Mouse (Mus musculus) layer of hippocampus, adult 9-11 months (tissue): ENCODE measurements at regions not wholly inside any gene's neighbourhood (a gene's known extent, or its start where the extent isn't known, plus 50 kb on each side); places are given as distances from the start of the nearest gene placed in this dataset.

Source experiments
- DNase-seq: peaks from one replicate; pipeline ENCODE4 v3.0.0; 2022

DNA sequence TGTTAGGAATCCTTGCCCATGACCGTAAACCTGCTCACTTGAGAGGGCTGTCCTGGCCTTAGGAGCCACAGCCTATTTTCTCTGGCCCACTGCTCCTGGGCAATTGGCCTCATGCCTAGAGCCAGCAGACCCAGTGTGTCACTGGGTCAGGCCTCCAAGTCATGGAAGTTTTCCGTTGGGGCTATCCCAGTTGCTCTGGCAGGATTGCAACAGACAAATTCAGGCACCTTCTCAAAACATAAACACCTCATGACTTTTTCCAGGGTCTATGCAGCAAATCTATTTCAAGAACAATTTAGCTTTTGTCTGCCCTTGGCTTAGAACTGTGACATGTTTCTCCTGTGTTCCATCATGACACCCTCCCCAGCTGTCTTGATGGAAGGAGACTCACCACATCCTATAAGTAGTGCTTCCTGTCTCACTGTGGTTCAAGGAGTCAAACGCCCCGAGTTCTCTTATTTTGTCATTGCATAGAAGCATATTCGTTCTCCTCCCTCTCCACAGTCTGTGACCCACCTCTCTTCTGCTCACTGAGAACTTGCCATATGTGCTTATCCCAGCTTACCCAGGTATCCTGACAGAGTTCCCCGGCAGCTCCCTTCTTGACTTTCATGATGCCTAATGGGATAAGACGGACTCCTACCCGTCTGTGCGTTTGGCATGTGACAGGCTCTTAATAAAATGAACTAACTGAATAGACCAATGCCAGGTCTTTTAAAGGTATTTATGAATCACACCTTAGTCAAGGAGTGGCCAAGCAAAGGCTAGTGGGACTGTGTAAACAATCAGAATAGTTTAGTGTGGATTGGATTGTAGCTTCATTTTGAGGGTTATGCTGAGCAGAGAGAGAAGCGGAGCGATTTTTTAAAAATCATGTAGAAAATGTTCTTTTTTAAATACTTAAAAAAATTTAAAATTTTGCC is 108.2 kb upstream of the Serp2 start:
- no peak for DNase-seq

- no peak for DNase-seq
Observed at GRCm38 (mm10) chr14:76663816-76664215, 107.1 kb upstream of the Serp2 start.

- no peak for DNase-seq
Observed at GRCm38 (mm10) chr14:76662871-76663270, 106.2 kb upstream of the Serp2 start.

GRCm38 (mm10) chr14:76660906-76661305 is 104.2 kb upstream of the Serp2 start:
- no peak for DNase-seq

DNA sequence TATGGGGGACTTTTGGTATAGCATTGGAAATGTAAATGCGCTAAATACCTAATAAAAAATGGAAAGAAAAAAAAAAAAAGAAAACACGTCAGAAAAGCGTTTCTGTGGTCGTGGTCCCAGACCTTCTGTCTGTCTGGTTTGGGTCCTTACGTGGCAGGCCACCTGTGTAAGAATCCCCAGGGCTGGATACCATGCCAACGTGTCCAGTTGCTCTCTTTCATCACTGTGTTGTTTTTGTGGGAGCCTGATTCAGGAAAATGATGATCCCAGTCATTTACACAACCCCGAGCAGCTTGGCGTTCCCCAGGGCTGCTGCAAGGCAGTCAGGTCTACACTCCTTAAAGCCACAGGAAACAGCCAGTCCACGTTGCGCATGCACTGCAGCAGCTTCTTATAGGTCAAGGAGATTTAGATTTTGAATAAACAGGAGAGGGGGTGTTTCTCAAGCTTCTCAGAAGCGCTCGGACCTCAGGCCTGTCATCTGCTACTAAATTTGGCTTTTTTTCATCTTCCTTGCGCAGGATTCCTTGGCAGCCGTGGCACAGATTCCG is 102.3 kb upstream of the Serp2 start:
- DNase-seq: no peak

GRCm38 (mm10) chr14:76657784-76658610 is 101.3 kb upstream of the Serp2 start:
- DNase-seq: peak; percentile 40

DNA sequence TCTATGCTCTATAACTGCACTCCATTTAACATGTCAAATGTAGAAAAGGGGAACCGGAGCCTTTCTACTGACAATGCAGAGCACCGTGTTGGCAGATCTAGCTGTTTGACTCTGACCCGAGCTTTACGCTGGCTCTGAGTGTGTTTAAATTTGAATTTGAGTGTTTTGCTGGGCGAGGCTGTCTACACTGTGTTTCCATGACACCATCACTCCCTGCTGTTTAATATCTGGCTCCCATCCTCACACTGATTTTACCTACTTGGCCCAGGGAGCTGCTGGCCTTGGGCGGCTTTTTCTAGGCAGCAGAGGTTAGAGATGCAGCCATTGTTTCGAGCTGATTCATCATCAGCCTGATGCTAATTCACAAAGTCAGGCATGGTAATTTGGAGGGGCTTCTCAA is 100.7 kb upstream of the Serp2 start:
- DNase-seq: no peak

- DNase-seq: no peak
Observed at GRCm38 (mm10) chr14:76652356-76653126, 95.9 kb upstream of the Serp2 start.

- no peak for DNase-seq
Observed at GRCm38 (mm10) chr14:76651096-76651495, 94.4 kb upstream of the Serp2 start.

DNA sequence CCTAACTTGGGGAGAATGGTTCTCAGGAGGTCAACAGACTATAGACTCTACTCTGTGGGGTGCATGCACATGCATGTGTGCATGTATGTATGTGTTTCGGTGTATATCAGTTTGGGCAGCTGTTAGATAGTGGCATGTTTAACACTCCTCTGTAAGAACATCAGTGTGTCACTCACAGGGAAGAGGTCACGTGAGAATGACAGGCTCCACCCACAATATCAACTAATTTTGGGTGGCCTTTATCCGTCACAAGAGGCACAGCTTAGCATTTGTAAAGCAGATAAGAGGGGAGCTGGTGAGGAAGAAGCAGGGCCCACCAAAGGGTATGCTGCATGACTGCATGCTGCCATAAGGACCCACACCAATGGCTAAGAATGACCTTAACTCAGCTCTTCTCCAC is 93.2 kb upstream of the Serp2 start:
- no peak for DNase-seq

- DNase-seq: no peak
Observed at GRCm38 (mm10) chr14:76644716-76645115, 88.0 kb upstream of the Serp2 start.

DNA sequence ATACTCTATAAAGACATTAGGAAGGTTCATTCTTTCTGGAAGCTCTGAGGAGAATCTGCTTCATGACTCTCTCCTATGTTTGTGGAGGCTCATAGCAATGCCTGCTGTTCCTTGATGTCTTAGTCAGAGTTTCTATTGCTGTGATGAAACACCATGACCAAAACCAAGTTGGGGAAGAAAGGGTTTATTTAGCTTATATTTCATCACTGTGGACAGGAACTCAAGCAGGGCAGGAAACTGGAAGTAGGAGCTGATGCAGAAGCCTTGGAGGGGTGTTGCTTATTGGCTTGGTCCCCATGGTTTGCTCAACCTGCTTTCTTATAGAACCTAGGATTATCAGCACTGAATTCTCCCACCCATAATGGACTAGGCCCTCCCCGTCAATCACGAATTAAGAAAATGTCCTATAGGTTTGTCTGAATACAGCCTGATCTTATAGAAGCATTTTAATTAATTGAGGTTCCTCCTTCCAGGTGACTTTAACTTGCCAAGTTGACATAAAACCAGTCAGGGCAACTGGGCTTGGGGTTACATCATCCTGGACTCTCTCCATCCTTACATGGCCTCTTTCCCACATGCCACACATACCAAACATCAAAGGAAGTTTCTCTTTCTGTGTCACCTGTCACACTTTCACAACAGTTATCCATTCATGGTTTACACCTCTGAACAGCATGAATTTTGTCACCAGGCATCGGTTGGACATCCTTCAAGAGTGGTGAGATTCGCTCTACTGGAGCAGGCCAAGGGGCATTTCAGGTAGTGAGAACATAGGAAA is 85.3 kb upstream of the Serp2 start:
- DNase-seq: no peak

DNA sequence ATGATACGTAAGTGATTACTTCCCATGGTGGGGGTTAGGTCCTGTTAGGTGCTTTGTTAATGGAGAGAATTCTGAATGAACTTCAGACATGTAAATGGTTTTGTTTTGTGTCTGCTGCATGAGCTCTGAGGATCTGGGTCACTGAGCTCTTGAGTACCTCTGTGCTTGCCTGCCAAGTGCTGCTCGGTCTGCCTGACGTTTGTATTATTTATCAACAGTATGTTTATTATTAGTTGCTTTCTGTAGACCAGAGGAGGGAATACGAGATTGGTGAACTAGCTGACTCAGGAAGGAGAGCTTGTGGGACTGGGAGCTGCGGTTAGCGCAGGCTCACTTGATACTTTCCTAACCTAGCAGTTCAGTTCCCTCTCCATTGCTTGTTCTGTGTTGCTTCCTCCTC is 76.5 kb upstream of the Serp2 start:
- DNase-seq: no peak

DNA sequence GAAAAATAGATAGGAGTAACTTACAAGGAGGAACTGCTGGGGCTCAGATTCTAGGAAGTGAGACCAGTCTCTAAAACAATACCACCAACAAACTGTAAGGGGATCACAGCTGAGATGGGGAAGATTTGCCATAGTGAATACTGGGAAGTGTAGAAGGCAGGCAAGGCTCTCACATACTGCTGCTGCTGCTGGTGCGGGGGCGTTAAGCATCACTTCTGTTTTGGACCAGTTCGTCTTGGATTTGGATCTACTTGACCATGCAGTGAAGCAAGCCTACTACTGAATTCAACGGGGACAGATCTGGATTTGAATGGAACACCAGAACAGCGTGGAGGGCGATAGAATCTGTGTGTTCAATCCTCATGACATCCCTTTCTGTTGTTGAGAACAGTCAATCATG is 76.1 kb upstream of the Serp2 start:
- DNase-seq: no peak

DNA sequence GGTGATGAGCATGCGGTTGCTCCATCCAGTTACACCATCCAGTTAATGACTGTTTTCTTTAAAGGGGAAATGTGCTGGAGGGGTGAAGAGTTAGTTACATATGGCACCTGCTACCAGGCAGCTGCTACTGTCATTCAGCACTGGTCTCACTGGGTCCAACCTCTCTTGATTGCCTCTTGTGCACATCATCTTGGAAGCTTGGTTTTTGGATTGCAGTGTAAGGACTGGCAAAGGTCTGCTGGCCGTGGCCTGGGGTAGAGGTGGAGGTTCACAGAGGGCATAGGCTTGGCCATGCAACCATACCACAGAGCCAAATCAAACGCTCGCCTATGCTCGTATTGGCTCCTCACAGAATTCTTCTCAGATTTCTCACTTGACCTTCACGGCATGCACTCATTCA is 75.1 kb upstream of the Serp2 start:
- no peak for DNase-seq

DNA sequence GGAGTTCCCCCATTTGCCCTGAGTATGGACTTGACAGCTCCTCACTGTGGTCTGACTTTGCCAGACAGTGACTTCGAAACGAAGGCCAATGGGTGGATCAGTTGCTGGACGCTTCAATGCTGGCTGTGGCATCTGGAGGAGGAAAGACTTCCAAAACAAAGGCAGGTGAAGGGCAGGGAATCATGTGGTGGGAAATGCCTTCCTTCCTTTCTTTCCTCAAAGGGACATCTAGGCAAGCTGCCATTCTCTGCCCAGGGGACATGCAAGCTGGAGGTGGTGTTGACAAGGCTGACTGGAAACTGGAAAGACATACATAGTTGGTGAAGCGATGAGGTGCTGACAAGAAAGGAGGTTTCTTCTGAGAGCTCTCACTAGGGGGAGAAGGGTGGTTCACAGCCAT is 74.5 kb upstream of the Serp2 start:
- DNase-seq: no peak

- DNase-seq: no peak
Observed at GRCm38 (mm10) chr14:76629913-76630478, 73.3 kb upstream of the Serp2 start.

GRCm38 (mm10) chr14:76628182-76628892 is 71.6 kb upstream of the Serp2 start:
- DNase-seq: peak; percentile 74

GRCm38 (mm10) chr14:76625589-76626368 is 69.1 kb upstream of the Serp2 start:
- DNase-seq: no peak
